Mouse (Mus musculus): ENCODE results near the gene Rprd1b.
A peak's percentile ranks its signal among the peaks of the same experiment; 100 is the strongest.

Gene Rprd1b

DNA sequence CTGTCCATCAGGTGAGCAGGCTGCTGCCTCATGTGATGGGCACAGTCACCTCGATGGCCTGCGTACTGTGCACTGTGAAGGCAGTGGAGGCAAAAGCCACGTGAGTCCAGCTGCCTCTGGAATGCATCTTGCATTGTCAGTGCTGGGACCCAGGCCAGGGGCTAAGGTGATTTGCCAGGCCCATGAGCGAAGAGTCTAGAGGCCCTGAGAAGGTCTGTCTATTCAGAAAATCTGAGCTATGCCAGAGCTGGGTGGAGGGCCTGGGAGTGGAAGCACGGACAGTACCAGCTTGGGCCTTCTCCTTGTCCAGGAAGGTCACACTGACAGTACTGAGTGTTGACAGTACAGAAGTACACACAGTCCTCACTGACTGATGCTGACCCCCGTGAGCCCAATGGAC lies 94.5 kb downstream of the Rprd1b start:
- DNase-seq (ENCODE audit: low read depth, low spot score): no peak

- DNase-seq (ENCODE audit: low read depth, low spot score): peak; percentile 79
Measured at GRCm38 (mm10) chr2:158127245-158127644, 98.9 kb downstream of the Rprd1b start.

DNA sequence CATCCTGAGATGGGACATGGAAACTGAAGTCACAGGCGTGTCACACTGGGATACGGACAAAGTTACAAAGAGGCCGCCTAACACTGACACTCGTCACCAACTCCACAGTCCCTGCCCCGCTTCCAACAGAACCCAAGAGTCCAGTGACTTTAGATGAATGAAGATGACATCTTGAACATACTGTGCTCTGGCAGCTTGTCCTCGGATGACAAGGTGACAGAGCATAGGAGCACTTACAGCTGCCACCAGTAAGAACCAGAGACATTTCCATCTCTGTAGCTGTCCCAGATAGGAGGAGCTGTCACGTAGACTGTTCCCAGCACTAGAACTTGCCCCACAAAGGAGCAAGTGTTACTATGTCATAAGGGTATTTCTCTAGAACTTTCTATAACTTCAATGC lies 99.6 kb downstream of the Rprd1b start:
- peak; percentile 72 for DNase-seq (ENCODE audit: low read depth, low spot score)

- no peak for DNase-seq (ENCODE audit: low read depth, low spot score)
Measured at GRCm38 (mm10) chr2:158128461-158129130, 100.3 kb downstream of the Rprd1b start.

DNA sequence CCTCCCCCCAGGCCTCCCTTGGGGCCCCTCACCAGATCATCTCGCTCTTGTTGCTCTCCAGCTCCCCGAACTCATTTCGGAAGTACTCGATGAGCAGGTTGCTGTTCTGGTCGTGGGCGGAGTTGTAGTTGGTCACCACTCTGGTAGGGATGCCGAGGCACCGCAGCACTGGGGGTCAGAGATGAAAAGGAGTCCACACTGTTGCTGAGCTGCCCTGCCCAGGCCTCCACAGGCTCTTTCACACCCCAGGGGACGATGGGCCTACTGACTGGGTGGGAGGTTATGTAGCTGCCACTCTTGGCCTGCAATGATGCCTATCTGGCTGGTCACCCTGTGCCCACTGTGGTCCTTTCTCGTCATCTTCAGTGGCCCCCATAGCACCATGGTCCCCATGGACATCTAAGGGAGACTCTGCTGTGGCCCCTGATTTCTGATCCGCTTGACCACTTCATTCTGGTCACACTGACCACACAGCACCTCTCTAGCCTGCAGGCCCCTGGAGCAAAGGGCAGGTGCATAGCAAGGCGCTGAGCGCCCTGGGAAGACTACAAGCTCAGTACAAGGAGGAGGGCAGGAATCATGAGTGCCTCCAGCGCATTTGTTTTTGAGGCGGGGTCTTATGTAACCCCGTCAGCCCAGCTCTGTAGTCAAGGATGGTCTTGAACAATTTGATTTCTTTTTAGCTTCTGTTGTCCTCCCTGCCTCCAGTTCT lies 101.2 kb downstream of the Rprd1b start:
- no peak for DNase-seq (ENCODE audit: low read depth, low spot score)

- DNase-seq (ENCODE audit: low read depth, low spot score): peak; percentile 77
Measured at GRCm38 (mm10) chr2:158130391-158130986, 102.2 kb downstream of the Rprd1b start.

- DNase-seq (ENCODE audit: low read depth, low spot score): no peak
Measured at GRCm38 (mm10) chr2:158131197-158131835, 103.0 kb downstream of the Rprd1b start.

GRCm38 (mm10) chr2:158132320-158132719 lies 104.0 kb downstream of the Rprd1b start:
- DNase-seq (ENCODE audit: low read depth, low spot score): no peak

DNA sequence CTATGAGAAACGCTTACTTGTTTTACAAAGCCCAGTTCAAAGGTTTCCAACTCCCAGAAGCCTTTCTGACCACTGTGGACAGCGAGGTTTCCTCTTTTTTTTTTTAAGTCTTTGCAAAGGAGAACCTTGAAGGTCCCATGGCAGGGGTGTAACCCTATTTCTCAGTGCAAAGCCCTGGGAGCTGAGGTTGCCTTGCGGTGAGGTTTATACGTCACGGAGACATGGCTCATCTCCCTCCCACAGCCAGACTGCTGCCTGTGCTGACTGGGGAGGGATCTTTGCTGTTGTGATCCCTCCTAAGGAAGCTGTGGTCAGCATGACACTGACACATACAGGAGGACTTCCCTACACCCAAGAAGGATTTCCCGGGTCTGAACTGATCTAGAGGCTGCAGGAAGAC lies 104.8 kb downstream of the Rprd1b start:
- DNase-seq (ENCODE audit: low read depth, low spot score): no peak

GRCm38 (mm10) chr2:158136205-158136604 lies 107.9 kb downstream of the Rprd1b start:
- DNase-seq (ENCODE audit: low read depth, low spot score): peak; percentile 55

DNA sequence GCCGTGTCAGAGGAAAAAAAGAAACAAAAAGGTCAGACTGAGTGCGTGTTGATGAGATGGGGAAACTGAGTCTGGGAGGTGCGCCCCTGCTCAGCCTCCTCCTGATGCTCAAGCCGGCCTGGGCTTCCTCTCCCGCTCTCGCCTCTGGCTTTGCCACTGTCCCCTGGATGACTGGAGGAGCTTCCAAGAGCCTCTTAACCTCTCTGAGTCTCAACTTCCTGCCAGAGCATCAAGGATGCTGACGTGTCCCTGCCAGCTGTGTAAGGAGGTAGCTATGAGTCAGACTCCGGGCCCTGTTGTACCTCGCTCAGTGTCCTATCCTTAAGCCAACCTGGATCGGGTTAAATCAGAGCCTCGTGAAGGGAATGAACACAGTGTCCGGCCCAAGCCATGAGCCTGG lies 109.5 kb downstream of the Rprd1b start:
- peak; percentile 48 for DNase-seq (ENCODE audit: low read depth, low spot score)

DNA sequence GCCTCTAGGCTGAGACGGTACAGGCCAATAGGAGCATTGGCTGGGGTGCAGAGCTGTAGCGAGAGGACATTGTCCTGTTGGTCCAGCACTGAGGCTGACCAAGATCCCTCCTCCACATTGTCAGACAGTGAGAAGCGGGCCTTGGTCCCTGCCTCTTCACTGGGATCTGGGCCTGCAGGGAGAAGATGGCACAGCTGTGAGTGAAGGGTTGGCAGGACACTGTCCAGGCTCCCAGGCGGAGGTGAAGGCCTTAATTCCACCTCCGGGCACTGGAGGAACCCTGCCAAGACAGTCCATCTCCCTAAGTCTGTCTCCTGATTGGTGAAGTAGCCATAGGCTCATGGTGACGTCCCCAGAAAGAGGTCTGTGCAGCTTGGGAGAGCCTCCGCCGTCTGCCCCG lies 110.5 kb downstream of the Rprd1b start:
- no peak for DNase-seq (ENCODE audit: low read depth, low spot score)

DNA sequence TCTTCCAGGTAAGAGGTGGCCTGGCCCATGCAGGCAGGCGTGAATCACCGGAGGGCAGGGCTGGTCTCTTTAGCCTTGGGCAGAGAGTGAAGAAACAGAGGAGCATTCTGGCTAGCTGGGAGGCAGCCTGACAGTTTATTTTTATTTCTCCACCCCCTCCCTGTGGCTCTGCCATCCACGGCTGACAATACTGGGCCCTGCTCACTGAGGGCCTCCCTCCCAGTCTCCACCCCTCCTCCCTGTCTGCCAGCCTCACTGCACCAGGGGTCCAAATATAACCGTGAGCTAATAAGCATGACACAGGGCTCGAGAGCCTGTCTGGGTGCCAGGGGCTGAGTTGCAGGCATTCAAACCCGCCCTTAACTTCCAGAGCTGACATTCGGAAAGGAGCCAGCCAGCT lies 111.3 kb downstream of the Rprd1b start:
- DNase-seq (ENCODE audit: low read depth, low spot score): peak; percentile 95

GRCm38 (mm10) chr2:158140664-158141063 lies 112.4 kb downstream of the Rprd1b start:
- DNase-seq (ENCODE audit: low read depth, low spot score): no peak

DNA sequence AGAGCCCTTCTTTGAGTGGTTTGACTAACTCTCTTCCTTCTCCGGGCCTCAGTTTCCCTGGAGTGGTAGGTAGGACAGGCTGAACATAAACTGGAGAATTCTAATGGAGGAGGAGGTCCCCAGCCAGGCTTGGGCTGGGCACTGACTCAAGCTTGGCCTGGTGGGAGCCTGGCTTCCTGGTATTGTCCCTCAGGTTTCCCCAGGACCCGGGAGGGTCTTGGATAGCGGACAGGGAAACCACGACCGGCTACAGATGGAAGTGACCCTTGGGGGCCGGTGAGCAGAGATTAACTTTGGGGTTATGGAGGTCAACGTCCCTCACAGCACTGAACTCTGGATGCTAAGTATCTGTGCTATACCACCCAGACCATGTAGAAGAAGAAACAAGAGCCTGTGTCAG lies 113.0 kb downstream of the Rprd1b start:
- DNase-seq (ENCODE audit: low read depth, low spot score): no peak

- peak; percentile 43 for DNase-seq (ENCODE audit: low read depth, low spot score)
Measured at GRCm38 (mm10) chr2:158141690-158142440, 113.6 kb downstream of the Rprd1b start.

DNA sequence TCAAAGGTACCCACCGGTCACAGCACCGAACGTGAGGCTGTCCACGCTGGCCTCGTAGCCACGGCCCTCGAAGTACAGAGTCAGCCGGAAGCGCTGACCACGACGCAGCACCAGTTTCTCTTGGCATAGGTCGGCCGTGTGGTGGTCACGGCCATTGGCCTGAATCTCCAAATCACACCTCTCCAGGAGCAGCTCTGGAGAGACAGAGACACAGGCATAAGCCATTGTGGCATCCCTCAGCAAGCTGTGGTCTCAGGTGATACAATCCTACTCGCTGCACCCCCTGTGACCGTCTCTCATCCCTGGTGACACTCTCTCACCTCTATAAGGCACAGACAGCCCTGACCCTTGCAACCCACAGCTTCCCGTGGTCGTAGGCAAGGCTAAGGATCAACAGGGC lies 114.7 kb downstream of the Rprd1b start:
- no peak for DNase-seq (ENCODE audit: low read depth, low spot score)

- DNase-seq (ENCODE audit: low read depth, low spot score): no peak
Measured at GRCm38 (mm10) chr2:158143816-158144215, 115.5 kb downstream of the Rprd1b start.

DNA sequence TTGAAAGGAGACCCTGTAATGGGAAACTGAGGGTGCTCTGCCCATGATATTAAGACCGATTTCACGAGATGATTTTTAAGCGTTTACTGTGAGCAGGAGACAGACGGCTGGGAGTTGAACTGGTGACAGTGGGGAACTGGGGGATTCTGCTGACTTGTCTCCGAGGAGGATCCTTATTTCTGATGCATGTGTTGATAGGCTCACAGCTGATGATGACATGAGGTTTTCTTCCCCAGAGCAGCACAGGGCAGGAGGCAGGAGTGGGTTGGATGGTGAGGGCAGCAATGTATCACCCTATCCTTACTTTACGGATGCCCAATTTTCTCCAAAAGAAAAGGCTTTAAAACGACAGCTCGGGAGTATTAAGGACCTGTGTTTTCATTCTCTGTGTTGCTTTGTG lies 116.0 kb downstream of the Rprd1b start:
- no peak for DNase-seq (ENCODE audit: low read depth, low spot score)

DNA sequence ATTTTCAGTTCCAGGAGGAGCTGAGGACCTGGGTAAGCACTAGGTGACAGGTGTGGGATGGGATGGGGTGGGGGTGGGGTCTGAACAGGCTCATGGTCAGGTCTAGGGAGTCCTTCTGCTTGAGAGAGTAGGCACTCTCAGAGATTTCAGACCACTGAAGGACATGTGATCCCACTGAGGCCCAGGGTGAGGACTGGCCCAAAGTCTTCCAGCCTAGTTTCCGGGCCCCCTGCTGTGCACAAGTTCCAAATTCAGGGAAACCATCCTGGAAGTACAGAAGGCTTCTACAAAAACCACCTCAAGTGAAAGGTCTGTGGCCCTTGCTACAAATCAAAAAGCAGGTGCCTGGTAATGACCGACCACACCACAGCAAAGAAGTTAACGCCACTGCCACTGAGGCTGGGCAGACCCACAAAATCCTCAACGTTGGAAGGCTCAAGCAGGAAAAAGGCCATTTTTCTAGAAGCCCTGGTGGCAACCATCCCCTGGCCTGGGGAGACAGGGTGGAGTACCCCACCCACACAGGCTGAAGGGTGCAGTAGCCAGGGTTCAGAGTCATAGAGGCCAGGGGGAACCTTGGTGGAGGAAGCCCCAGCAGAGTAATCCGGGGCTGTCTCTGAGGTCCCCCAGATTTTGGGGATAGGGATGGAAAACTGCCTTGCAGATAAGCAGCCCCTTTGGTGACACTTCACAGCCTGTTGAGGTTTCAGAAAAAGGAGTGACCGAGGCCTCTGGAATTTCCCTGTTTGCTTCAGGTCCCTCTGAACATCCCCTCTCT lies 116.6 kb downstream of the Rprd1b start:
- no peak for DNase-seq (ENCODE audit: low read depth, low spot score)

DNA sequence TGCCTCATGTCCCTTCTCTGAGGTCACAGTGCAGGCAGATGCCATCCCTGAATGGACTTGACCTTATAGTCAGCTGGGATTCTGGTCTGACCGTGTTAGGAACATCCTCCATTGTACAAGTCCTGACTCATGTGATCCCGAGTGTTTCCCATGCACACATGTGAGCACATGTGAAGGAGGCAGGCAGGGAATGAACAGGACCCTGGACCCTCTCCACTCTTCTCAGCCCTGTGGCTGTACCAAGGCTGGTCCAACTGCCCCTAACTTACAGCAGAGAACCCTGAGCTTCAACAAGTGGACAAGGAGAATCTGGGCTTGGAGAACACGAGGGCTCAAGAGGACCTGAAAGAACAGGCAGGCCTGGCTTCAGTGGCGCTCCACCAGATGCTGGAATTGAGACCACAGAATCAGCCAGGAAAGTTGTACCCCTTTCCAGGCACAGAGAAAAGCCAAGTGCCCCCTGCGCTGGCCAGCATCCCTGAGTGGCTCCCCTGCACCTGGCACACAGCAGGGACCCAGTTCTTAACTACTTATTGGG lies 117.3 kb downstream of the Rprd1b start:
- no peak for DNase-seq (ENCODE audit: low read depth, low spot score)

Measured in skeletal muscle tissue, adult 2 months (tissue).